ENCODE assay signal across 8 mouse cellular contexts in the genomic region with DNA sequence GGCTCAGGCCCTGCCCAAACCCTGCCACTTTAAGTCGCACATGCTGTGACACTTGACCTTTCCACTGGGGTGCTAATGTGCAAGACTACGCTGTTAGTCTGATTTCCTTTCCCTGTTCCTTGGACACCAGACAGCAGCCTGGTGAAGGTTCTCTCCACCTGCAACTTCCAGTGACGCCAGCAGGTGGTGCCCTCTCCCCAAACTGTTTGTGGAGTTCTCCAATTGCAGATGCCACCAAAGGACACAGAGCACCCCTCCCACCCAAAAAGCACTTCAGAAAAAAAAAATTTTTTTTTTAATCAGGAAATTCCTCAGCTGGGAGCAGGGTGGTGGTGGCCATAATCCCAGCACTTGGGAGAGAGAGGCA. TPM values are rescaled to one million over a fixed set of nuclear protein-coding genes. Genes with fewer than 3 reads are reported as not detected.
DNase-seq lines count a peak whose midpoint lies in the region; ATAC-seq lines count a peak whose summit lies in the region.

No protein-coding gene starts in this region.

- no peaks in the 10 kb centered on the region for H3K36me3 ChIP-seq in hindbrain, embryonic 11.5 days (ENCODE audit: control insufficient read depth, insufficient read depth, low read length)

- no peak overlapping the region for H3K9ac ChIP-seq in hindbrain, embryonic 11.5 days (ENCODE audit: low read depth, low read length)

- WGBS in hindbrain, embryonic 11.5 days, result 0% methylated on average over 3 of the region's 3 CpGs

- ATAC-seq in hindbrain, embryonic 11.5 days (ENCODE audit: low FRiP score), result no peak
- ATAC-seq in megakaryocyte, adult 5-6 weeks (ENCODE audit: poor library complexity, severe bottlenecking), result peak; percentile 89

- DNase-seq in T-cell, adult 2 months (ENCODE audit: low spot score), result peak; percentile 67
- peak; percentile 95 for DNase-seq in cerebellum, adult 8-10 months
- DNase-seq in frontal cortex, postnatal 10 days (ENCODE audit: low spot score in 2 of 2), result peak; percentile 81 to 86
- DNase-seq in hindbrain, embryonic 11.5 days (ENCODE audit: low spot score), result peak; percentile 91
- DNase-seq in layer of hippocampus, postnatal 25 days (ENCODE audit: extremely low spot score in 1 of 2, low spot score in 1 of 2), result peak; percentile 81 to 95
- DNase-seq in right cerebral cortex, postnatal 36 days (ENCODE audit: low spot score in 2 of 2), result peak; percentile 77 to 81
- peak; percentile 82 to 86 for DNase-seq in urinary bladder, postnatal 36 days (ENCODE audit: low spot score in 2 of 2)

- H3K4me3 ChIP-seq in hindbrain, embryonic 11.5 days (ENCODE audit: low read depth, low read length), result no peak overlapping the region

- H3K9me3 ChIP-seq in hindbrain, embryonic 11.5 days (ENCODE audit: control insufficient read depth, low read length), result no peaks in the 10 kb centered on the region

- no peaks in the 10 kb centered on the region for H3K27me3 ChIP-seq in hindbrain, embryonic 11.5 days (ENCODE audit: control insufficient read depth, insufficient read depth, low read length)

- H3K4me2 ChIP-seq in hindbrain, embryonic 11.5 days (replicated peaks; ENCODE audit: low read depth, low read length), result no peak overlapping the region

- peaks cover 13% of the 10 kb centered on the region for H3K4me1 ChIP-seq in hindbrain, embryonic 11.5 days (replicated peaks; ENCODE audit: control insufficient read depth, insufficient read depth, low read length)

- H3K27ac ChIP-seq in hindbrain, embryonic 11.5 days (ENCODE audit: low read depth, low read length), result no peak overlapping the region

RNA-seq across cellular contexts. Expression of a gene that starts 6.4 kb away (rescaled TPM):
- polyA plus RNA-seq in hindbrain, embryonic 11.5 days (2014; fragmentation: Nextera tagmentation; extraction: Ambion mirVana), result 0.07 and 0.19 TPM in 2 replicates
- total RNA-seq in layer of hippocampus, postnatal 25 days (2021), result under 1 TPM; 0.52 to 0.94 TPM
- not detected in 2 replicates for total RNA-seq in megakaryocyte, adult 5-6 weeks (2015)
- not detected in 2 replicates for total RNA-seq in megakaryocyte, adult 5-6 weeks (2017)

RNA-seq across cellular contexts. Expression of a gene that starts 14.5 kb away (rescaled TPM):
- 46.9 and 48.5 TPM in 2 replicates for polyA plus RNA-seq in hindbrain, embryonic 11.5 days (2014; fragmentation: Nextera tagmentation; extraction: Ambion mirVana)
- 10 to 100 TPM; 38.3 to 42.4 TPM for total RNA-seq in layer of hippocampus, postnatal 25 days (2021)
- total RNA-seq in megakaryocyte, adult 5-6 weeks (2015), result 1.9 and 2.4 TPM in 2 replicates
- 2.2 and 4.0 TPM in 2 replicates for total RNA-seq in megakaryocyte, adult 5-6 weeks (2017)

RNA-seq across cellular contexts. Expression of a gene that starts 51.1 kb away (rescaled TPM):
- polyA plus RNA-seq in hindbrain, embryonic 11.5 days (2014; fragmentation: Nextera tagmentation; extraction: Ambion mirVana), result 27.3 and 29.6 TPM in 2 replicates
- 10 to 100 TPM; 26.3 to 27.8 TPM for total RNA-seq in layer of hippocampus, postnatal 25 days (2021)
- total RNA-seq in megakaryocyte, adult 5-6 weeks (2015), result 4.4 and 5.8 TPM in 2 replicates
- 5.1 TPM in 2 replicates for total RNA-seq in megakaryocyte, adult 5-6 weeks (2017)

RNA-seq across cellular contexts. Expression of a gene that starts 59.9 kb away (rescaled TPM):
- 0.21 and 0.36 TPM in 2 replicates for polyA plus RNA-seq in hindbrain, embryonic 11.5 days (2014; fragmentation: Nextera tagmentation; extraction: Ambion mirVana)
- 1 to 10 TPM; 1.6 to 2.6 TPM for total RNA-seq in layer of hippocampus, postnatal 25 days (2021)
- total RNA-seq in megakaryocyte, adult 5-6 weeks (2015), result 42.6 and 45.3 TPM in 2 replicates
- total RNA-seq in megakaryocyte, adult 5-6 weeks (2017), result 141 and 169 TPM in 2 replicates

Comparison
In these comparisons a context has a peak if more than half of its experiments do, and no peak if none do; other contexts are left out.
1. RNA of a gene that starts 14.5 kb away (total RNA-seq): 38.3 to 42.4 TPM in layer of hippocampus, postnatal 25 days; 1.9 to 4.0 TPM in megakaryocyte, adult 5-6 weeks; every median in the first group is over 4 times any median in the second.
2. RNA of a gene that starts 51.1 kb away (total RNA-seq): 26.3 to 27.8 TPM in layer of hippocampus, postnatal 25 days; 4.4 to 5.8 TPM in megakaryocyte, adult 5-6 weeks; every median in the first group is over 4 times any median in the second.
3. Peak in every context shown above with its lines, with median percentiles within 50 percentile points of each other: DNase-seq.